Mouse (Mus musculus) ES-E14 (cell line): ENCODE measurements at regions not wholly inside any gene's neighbourhood (a gene's known extent, or its start where the extent isn't known, plus 50 kb on each side); places are given as distances from the start of the nearest gene placed in this dataset.

Experiments
- MAFK ChIP-seq: IDR thresholded peaks from 2 replicates; pipeline ENCODE4 v1.6.1; 2014; ENCODE audit warnings: mild to moderate bottlenecking, low read depth, low read length, inconsistent platforms; ENCODE audit not compliant: insufficient read depth
- ZC3H11A ChIP-seq: IDR thresholded peaks from 2 replicates; pipeline ENCODE4 v1.6.1; 2012; ENCODE audit warnings: low read depth, mild to moderate bottlenecking, inconsistent platforms, low read length, borderline replicate concordance
- ZNF384 ChIP-seq: IDR thresholded peaks from 2 replicates; pipeline ENCODE4 v1.6.1; 2012; ENCODE audit warnings: low read depth, low read length, inconsistent platforms

GRCm38 (mm10) chr4:62872562-62872961, 92.8 kb upstream of the Zfp618 start:
- no peak for TF ChIP-seq MAFK
- TF ChIP-seq ZNF384 = no peak
- TF ChIP-seq ZC3H11A = no peak
